Mouse (Mus musculus) CH12.LX (cell line): ENCODE data around the gene Hmgn3. TPM values are rescaled to one million over a fixed set of nuclear protein-coding genes. Genes with fewer than 3 reads are reported as not detected.

Experiments used
- DNase-seq: peaks from one replicate; pipeline ENCODE4 v3.0.0-alpha.2; 2013; ENCODE audit errors: extremely low read depth
- H3K27ac ChIP-seq: 2 replicates; pipeline ENCODE4 v1.5.1; 2012; ENCODE audit warnings: low read depth, mild to moderate bottlenecking, control low read depth, moderate library complexity; ENCODE audit not compliant: insufficient read depth
- H3K27me3 ChIP-seq: replicated peaks from 2 replicates; pipeline ENCODE3; 2012; ENCODE audit warnings: inconsistent platforms
- H3K36me3 ChIP-seq, 2 experiments: replicated peaks in 1 of 2; 2 replicates each; pipeline versions ENCODE3 to v1.6.1; 2012; ENCODE audit warnings: inconsistent platforms in 1 of 2, low read length in 1 of 2, mild to moderate bottlenecking in 1 of 2, mixed read lengths in 1 of 2, moderate library complexity in 1 of 2; ENCODE audit not compliant: control insufficient read depth in 1 of 2, insufficient read depth in 1 of 2
- H3K4me1 ChIP-seq, 2 experiments: 2 replicates each; pipeline ENCODE4 v1.6.1; 2012; ENCODE audit warnings: inconsistent platforms in 1 of 2, moderate library complexity in 1 of 2; ENCODE audit not compliant: insufficient read depth in 2 of 2, control insufficient read depth in 1 of 2
- H3K4me2 ChIP-seq: 2 replicates; pipeline ENCODE4 v1.6.1; 2012; ENCODE audit warnings: low read depth, mild to moderate bottlenecking, control low read depth; ENCODE audit not compliant: poor library complexity, insufficient read depth, severe bottlenecking
- H3K4me3 ChIP-seq, 3 experiments: fragments of 150-350 bp in 1 of 3; sonication (generic) in 1 of 3; replicated peaks in 1 of 3; 2 replicates each; pipeline versions ENCODE3 to v1.5.1; 2011 to 2012; ENCODE audit warnings: low read depth in 2 of 3, low read length in 2 of 3, mild to moderate bottlenecking in 2 of 3, moderate library complexity in 2 of 3, control low read depth in 1 of 3, improper control_type of control experiment in 1 of 3, inconsistent platforms in 1 of 3, mixed read lengths in 1 of 3; ENCODE audit not compliant: poor library complexity in 1 of 3
- H3K79me2 ChIP-seq: replicated peaks from 2 replicates; pipeline ENCODE4 v1.6.1; 2012; ENCODE audit warnings: mild to moderate bottlenecking, moderate library complexity; ENCODE audit not compliant: control insufficient read depth, poor library complexity, insufficient read depth, severe bottlenecking; ENCODE audit errors: extremely low read depth
- H3K9ac ChIP-seq: 2 replicates; pipeline ENCODE4 v1.6.1; 2012; ENCODE audit warnings: low read depth, mild to moderate bottlenecking, control low read depth, moderate library complexity; ENCODE audit not compliant: insufficient read depth
- H3K9me3 ChIP-seq: replicated peaks from 2 replicates; pipeline ENCODE3; 2012; ENCODE audit warnings: low read length, inconsistent platforms, mixed read lengths
- BHLHE40 ChIP-seq: IDR thresholded peaks from 2 replicates; pipeline ENCODE4 v1.6.1; 2011; ENCODE audit warnings: mild to moderate bottlenecking, low read depth, low read length, improper control_type of control experiment
- CTCF ChIP-seq, 2 experiments: IDR thresholded peaks in 1 of 2; conservative IDR thresholded peaks in 1 of 2; 2 replicates each; pipeline ENCODE4 v1.5.1; 2011 to 2012; ENCODE audit warnings: low read depth in 2 of 2, low read length in 2 of 2, improper control_type of control experiment in 1 of 2, inconsistent platforms in 1 of 2, mild to moderate bottlenecking in 1 of 2, moderate library complexity in 1 of 2
- E2F4 ChIP-seq: IDR thresholded peaks from 2 replicates; pipeline ENCODE4 v1.6.1; 2011; ENCODE audit warnings: low read depth, low read length, improper control_type of control experiment; ENCODE audit not compliant: insufficient replicate concordance
- HCFC1 ChIP-seq: IDR thresholded peaks from 2 replicates; pipeline ENCODE4 v1.6.1; 2012; ENCODE audit warnings: low read depth, mild to moderate bottlenecking, inconsistent platforms, low read length, improper control_type of control experiment
- MAX ChIP-seq: IDR thresholded peaks from 2 replicates; pipeline ENCODE4 v1.6.1; 2011; ENCODE audit warnings: low read length, improper control_type of control experiment
- MXI1 ChIP-seq: IDR thresholded peaks from 2 replicates; pipeline ENCODE4 v1.6.1; 2011; ENCODE audit warnings: mild to moderate bottlenecking, low read depth, low read length, improper control_type of control experiment
- NRF1 ChIP-seq: IDR thresholded peaks from 2 replicates; pipeline ENCODE4 v1.6.1; 2014; ENCODE audit warnings: low read depth, mild to moderate bottlenecking, inconsistent platforms, low read length, improper control_type of control experiment, moderate library complexity
- PAX5 ChIP-seq: IDR thresholded peaks from 2 replicates; pipeline ENCODE4 v1.6.1; 2012; ENCODE audit warnings: low read length, inconsistent platforms, mixed read lengths
- SIN3A ChIP-seq: IDR thresholded peaks from 2 replicates; pipeline ENCODE4 v1.6.1; 2012; ENCODE audit warnings: low read length, improper control_type of control experiment, inconsistent platforms
- UBTF ChIP-seq: IDR thresholded peaks from 2 replicates; pipeline ENCODE4 v1.6.1; 2012; ENCODE audit warnings: low read depth, mild to moderate bottlenecking, inconsistent platforms, low read length, improper control_type of control experiment, moderate library complexity
- USF1 ChIP-seq: IDR thresholded peaks from 2 replicates; pipeline ENCODE4 v1.6.1; 2014; ENCODE audit warnings: low read depth, mild to moderate bottlenecking, inconsistent platforms, low read length, improper control_type of control experiment
- dilution Hi-C: fragments of 300-500 bp; cut with MboI; formaldehyde crosslinking; loops from 2 replicates; pipeline ENCODE4 v1.14.3; 2020; ENCODE audit warnings: low sequenced_read_pairs; ENCODE audit not compliant: extremely low pct_unique_long_range_greater_than_20kb, extremely low pct_ligation_motif_present
- in situ Hi-C: fragments of 300-500 bp; cut with MboI; formaldehyde crosslinking; loops from 3 replicates; pipeline ENCODE4 v1.14.3; 2019; ENCODE audit warnings: low sequenced_read_pairs, low pct_ligation_motif_present, low pct_unique_long_range_greater_than_20kb, mixed read lengths
- polyA plus RNA-seq: library from polyadenylated mRNA; unstranded; fragments of >175 nt; gene quantifications from 2 replicates; pipeline ENCODE4 v1.2.1, GENCODE M21; 2012; ENCODE audit warnings: low read depth; ENCODE audit not compliant: insufficient read length
- total RNA-seq, 2 experiments: library from RNA; depleted of rRNA; stranded (reverse); fragments of 300-350 nt in 1 of 2; fragments of >200 nt in 1 of 2; gene quantifications; 2 replicates each; pipeline ENCODE4 v1.2.3; 2012 to 2014

The Hmgn3 gene
- total and polyA plus RNA-seq, 3 experiments: 50.8 to 167 (median 121) TPM

DNA sequence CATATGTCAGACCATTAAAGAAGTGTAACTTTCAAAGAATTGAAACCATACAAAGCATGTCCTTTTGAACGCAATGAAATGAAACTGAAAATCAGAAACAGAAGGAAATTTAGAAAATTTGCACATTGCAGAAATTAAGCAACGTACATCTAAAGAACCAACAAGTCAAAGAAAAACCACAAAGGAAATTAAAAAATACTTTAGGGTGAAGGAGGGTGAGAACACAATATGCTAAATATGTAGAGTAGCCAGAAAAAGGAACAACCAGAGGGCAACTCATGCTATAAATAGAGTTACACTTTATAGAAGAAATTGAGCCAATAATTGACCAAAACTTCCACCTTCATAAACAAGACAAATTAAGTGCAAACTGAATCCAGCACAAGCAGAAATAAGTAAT, 41.3 kb upstream of the Hmgn3 start:
- Histone ChIP-seq H3K9me3 (no peaks in the 10 kb centered on the region), H3K4me2 (peak overlapping the region; percentile 57; the same call in 1 of the 2 replicates), H3K4me3 (no peak overlapping the region), H3K79me2 (no peaks in the 10 kb centered on the region), H3K4me1 (no peaks in the 10 kb centered on the region), H3K27ac (no peak overlapping the region), H3K27me3 (no peaks in the 10 kb centered on the region), H3K9ac (no peak overlapping the region), H3K36me3 (no peaks in the 10 kb centered on the region)
- no peak for DNase-seq
- dilution Hi-C loops: no loop called here
- in situ Hi-C loops: no loop called here
- no peak for TF ChIP-seq UBTF

DNA sequence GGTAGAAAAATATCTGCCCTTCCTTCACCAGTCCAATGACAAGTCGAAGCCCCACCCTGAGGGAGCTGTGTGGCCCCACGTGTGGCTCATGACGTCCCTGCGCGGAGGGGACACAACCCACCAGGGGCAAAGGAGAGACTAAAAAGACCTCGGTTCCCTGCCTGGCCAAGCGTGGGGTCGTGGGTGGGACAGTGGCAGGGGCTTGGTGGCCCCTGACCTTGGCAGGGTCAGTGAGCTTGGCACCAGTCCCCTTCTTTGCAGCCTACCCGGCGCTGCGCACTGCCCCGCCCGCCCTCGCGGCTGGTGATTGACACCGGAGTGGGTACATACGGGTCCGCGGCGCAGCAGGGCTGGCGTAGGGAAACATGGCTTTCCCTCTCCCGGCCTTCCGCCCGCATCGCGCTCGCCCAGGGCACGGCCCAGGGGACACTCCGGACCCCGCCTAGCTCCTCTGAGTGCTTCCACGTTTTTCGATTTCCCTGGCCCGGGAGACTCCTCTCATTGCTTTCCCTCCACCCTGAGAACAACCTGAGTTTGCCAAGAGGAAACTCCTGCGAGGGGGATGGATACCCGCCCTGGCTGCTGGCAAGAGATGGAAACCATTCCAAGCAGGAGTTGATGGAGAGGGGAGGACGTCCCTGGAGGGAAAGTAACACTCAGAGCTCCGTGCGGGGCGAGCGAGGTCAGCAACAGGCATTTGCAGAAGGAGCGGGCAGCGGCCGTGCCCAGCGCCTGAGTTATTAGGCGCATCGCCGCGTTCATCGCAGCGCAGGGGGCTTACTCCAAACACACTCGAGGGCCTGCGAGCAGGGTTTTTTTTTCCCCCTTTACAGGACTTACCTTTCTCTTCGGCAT, 667 bp downstream of the Hmgn3 start:
- Histone ChIP-seq H3K9ac (peak overlapping the region; percentile 61), H3K36me3 (peaks cover 0 to 4% of the 10 kb centered on the region in 2 experiments), H3K4me3 (peak overlapping the region; percentile 70 to 89 (median 73)), H3K9me3 (peaks cover 5% of the 10 kb centered on the region), H3K27ac (no peak overlapping the region), H3K79me2 (0 out of 2 replicates have a peak, but pooled peaks cover 2% of the 10 kb centered on the region), H3K4me2 (peak overlapping the region; percentile 80), H3K27me3 (no peaks in the 10 kb centered on the region), H3K4me1 (peaks cover 2 to 9% of the 10 kb centered on the region in 2 experiments; a peak in 3 of 4 replicates)
- peak; percentile 42; the same call in 1 of the 2 replicates for TF ChIP-seq NRF1
- no peak for TF ChIP-seq PAX5
- TF ChIP-seq USF1: no peak
- TF ChIP-seq MXI1: peak; percentile 81
- TF ChIP-seq SIN3A: peak; percentile 19; the same call in 1 of the 2 replicates
- 0 out of 2 replicates have a peak, but pooled peaks have one; percentile 6 for TF ChIP-seq E2F4
- 0 out of 2 replicates have a peak, but pooled peaks have one; percentile 43 for TF ChIP-seq MAX
- peak; percentile 11; the same call in 1 of the 2 replicates for TF ChIP-seq BHLHE40
- no peak for TF ChIP-seq HCFC1
- in situ Hi-C loops: no loop called here
- dilution Hi-C loops: no loop called here
- DNase-seq: peak; percentile 27

DNA sequence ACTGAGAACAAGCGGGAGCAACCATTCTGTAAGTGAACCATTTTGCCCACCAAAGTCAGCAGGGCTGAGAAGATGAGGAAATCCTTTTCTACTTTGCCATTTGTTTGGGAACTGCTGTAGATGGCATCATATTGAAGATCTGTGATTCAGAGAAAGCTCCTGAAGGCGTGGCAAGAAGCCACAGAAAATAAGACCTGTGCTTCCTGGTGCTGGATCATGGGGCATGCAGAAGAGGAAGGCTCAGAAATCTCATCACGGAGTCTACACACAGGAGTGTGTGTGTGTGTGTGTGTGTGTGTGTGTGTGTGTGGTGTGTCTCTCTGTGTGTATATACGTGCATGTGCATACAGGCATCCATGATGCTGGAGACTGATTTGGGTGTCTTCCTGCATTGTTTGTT, 16.7 kb downstream of the Hmgn3 start:
- dilution Hi-C loops (no loop called here), in situ Hi-C loops (no loop called here)
- no peak overlapping the region for H3K9ac ChIP-seq
- H3K4me2 ChIP-seq: no peak overlapping the region
- H3K27ac ChIP-seq: no peak overlapping the region
- peaks cover 8 to 21% of the 10 kb centered on the region in 2 experiments for H3K36me3 ChIP-seq
- DNase-seq: no peak
- peaks cover 5 to 20% of the 10 kb centered on the region in 2 experiments for H3K4me1 ChIP-seq
- TF ChIP-seq SIN3A (no peak), CTCF (conservative IDR thresholded peaks at IDR 0.05 in 1 of 2, IDR thresholded peaks at IDR 0.05 in 1 of 2; ENCODE audit: low read depth in 2 of 2, low read length in 2 of 2) (no peak)
- peaks cover 6% of the 10 kb centered on the region for H3K9me3 ChIP-seq
- no peaks in the 10 kb centered on the region for H3K27me3 ChIP-seq
- H3K79me2 ChIP-seq: 0 out of 2 replicates have a peak, but pooled peaks cover 11% of the 10 kb centered on the region
- H3K4me3 ChIP-seq: no peak overlapping the region
